Mouse (Mus musculus) heart, embryonic 13.5 days (tissue): Measurements from ENCODE around the gene Agt. TPM values are rescaled to one million over a fixed set of nuclear protein-coding genes. Genes with fewer than 3 reads are reported as not detected.
A peak's percentile ranks its signal among the peaks of the same experiment; 100 is the strongest.

ENCODE experiments used
- ATAC-seq: fragments of 200-750 bp; cut with Nextera tagmentation; 2 replicates; pipeline ENCODE4 v1.8.0; 2017; ENCODE audit warnings: moderate TSS enrichment; ENCODE audit not compliant: insufficient number of reproducible peaks, low FRiP score, low TSS enrichment; ENCODE audit errors: extremely low read depth
- H3K27ac ChIP-seq: fragments of 300-500 bp; sonication (generic); replicated peaks from 2 replicates; pipeline ENCODE4 v1.5.1; 2015; ENCODE audit warnings: moderate library complexity, mild to moderate bottlenecking, inconsistent platforms
- H3K27me3 ChIP-seq: fragments of 300-500 bp; sonication (generic); replicated peaks from 2 replicates; pipeline ENCODE4 v1.6.1; 2015; ENCODE audit warnings: mild to moderate bottlenecking, inconsistent platforms
- H3K36me3 ChIP-seq: fragments of 300-500 bp; sonication (generic); 2 replicates; pipeline ENCODE4 v1.6.1; 2015; ENCODE audit warnings: mild to moderate bottlenecking, inconsistent platforms
- H3K4me1 ChIP-seq: fragments of 300-500 bp; sonication (generic); 2 replicates; pipeline ENCODE4 v1.6.1; 2015; ENCODE audit warnings: inconsistent platforms
- H3K4me2 ChIP-seq: fragments of 300-500 bp; sonication (generic); 2 replicates; pipeline ENCODE4 v1.6.1; 2015; ENCODE audit warnings: inconsistent platforms, mild to moderate bottlenecking, moderate library complexity
- H3K4me3 ChIP-seq: fragments of 300-500 bp; sonication (generic); 2 replicates; pipeline ENCODE4 v1.5.1; 2015; ENCODE audit warnings: moderate library complexity, mild to moderate bottlenecking, inconsistent platforms
- H3K9ac ChIP-seq: fragments of 300-500 bp; sonication (generic); 2 replicates; pipeline ENCODE4 v1.6.1; 2015; ENCODE audit warnings: inconsistent platforms, mild to moderate bottlenecking, moderate library complexity
- H3K9me3 ChIP-seq: fragments of 300-500 bp; sonication (generic); 2 replicates; pipeline ENCODE4 v1.6.1; 2016; ENCODE audit warnings: inconsistent platforms
- WGBS: fragments of 180-500 bp; shearing (Covaris S2); methylation state at CpG from one replicate; pipeline ENCODE4 v1.1.7; 2015; ENCODE audit warnings: mixed read lengths; 5-methylcytosine and 5-hydroxymethylcytosine counted together
- polyA plus RNA-seq: library from polyadenylated mRNA; unstranded; fragments of >200 nt; fragmentation: Nextera tagmentation; extraction: Ambion mirVana; gene quantifications from 2 replicates; pipeline ENCODE4 v1.2.1, GENCODE M21; 2015

Gene Agt
- polyA plus RNA-seq, 1 experiment from 2014 or later: 0.88 TPM

DNA sequence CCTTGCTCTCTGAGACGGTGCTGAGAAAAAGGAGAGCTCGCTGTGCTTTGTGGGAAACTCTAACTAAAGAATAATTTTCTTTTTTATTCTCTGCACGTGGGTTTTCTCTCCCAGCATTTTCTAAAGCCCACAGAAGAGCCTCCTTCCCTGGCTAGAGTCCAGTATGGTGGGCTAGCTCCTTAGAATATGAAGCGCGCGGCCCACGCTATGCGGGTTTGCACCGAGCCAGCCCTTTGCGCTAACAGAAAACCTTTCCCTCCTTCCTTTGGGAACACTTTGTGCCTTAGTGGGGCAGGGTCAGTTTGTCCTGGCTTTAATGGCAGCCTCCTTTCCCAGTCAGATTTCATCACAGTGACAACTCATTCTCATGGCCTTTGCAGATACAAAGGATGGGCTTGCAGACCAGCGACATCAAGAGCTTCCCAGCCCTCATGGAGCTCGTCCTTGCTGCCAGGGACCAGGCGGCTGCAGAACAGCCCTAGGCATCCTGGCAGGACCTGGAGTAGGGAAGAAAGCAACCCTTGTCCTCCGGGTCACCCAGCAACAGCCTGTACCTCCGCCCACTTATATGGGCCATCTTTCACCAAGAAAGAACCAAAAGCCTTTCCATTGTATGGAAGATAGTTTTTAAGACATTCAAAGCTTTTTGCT is 18.4 kb downstream of the Agt start:
- peaks cover 68% of the 10 kb centered on the region for H3K36me3 ChIP-seq

DNA sequence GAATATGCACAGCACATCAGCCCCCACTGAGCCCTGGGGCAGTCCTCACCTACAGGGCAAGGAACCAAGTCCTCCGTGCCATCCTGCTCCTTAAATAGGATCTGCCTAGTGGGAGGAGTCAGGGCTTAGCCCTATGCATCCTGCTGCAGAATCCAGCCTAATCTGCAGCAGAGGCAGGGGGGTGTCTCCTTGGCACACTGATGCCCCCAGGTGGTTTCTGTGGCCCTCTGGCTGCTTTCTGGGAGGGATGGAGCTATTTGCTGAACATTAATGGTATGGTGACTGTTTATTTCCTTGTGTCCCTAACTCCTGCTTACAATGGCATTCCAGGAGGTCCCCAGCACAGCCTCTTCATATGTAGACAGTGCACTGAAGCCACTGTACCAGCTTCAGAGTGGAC is 21.3 kb downstream of the Agt start:
- H3K4me2 ChIP-seq: no peak overlapping the region
- WGBS: 63% methylated on average over 1 of the region's 1 CpGs
- H3K4me3 ChIP-seq: no peak overlapping the region
- H3K27ac ChIP-seq: no peak overlapping the region
- no peaks in the 10 kb centered on the region for H3K4me1 ChIP-seq
- no peak overlapping the region for H3K9ac ChIP-seq
- peaks cover 97% of the 10 kb centered on the region for H3K36me3 ChIP-seq
- no peaks in the 10 kb centered on the region for H3K9me3 ChIP-seq
- H3K27me3 ChIP-seq: no peaks in the 10 kb centered on the region
- no peak for ATAC-seq

More for the DNA sequence above, 18.4 kb downstream of the Agt start:
- Histone ChIP-seq H3K4me1 (peaks cover 3% of the 10 kb centered on the region), H3K4me2 (no peak overlapping the region), H3K27ac (no peak overlapping the region), H3K9ac (no peak overlapping the region), H3K9me3 (no peaks in the 10 kb centered on the region), H3K4me3 (no peak overlapping the region), H3K27me3 (no peaks in the 10 kb centered on the region)
- ATAC-seq: no peak
- WGBS: 93% methylated on average over 15 of the region's 15 CpGs

DNA sequence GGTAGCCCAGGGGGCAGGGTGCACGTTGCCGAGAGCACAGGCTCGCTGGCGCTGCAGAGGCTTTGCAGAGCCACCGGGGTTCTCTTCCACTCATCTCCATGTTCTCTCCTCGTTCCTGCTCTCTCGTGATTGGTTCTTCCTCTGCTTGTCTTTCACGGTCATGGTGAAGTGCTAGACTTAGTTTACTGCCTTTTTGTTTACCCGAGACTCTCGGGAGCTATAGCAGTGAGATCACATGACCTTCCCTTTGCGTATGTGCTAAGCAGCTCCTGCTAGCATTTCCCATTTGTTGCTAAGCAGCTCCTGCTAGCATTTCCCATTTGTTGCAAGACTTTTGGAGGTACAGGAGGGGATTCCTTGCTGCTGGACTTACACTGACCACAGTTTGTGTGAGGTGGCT is 22.2 kb downstream of the Agt start:
- peak overlapping the region; percentile 20 for H3K4me2 ChIP-seq
- ATAC-seq: no peak
- no peaks in the 10 kb centered on the region for H3K9me3 ChIP-seq
- 51% methylated on average over 11 of the region's 11 CpGs for WGBS
- no peaks in the 10 kb centered on the region for H3K4me1 ChIP-seq
- H3K4me3 ChIP-seq: no peak overlapping the region
- H3K27ac ChIP-seq: no peak overlapping the region
- peaks cover 98% of the 10 kb centered on the region for H3K36me3 ChIP-seq
- no peaks in the 10 kb centered on the region for H3K27me3 ChIP-seq
- no peak overlapping the region for H3K9ac ChIP-seq

DNA sequence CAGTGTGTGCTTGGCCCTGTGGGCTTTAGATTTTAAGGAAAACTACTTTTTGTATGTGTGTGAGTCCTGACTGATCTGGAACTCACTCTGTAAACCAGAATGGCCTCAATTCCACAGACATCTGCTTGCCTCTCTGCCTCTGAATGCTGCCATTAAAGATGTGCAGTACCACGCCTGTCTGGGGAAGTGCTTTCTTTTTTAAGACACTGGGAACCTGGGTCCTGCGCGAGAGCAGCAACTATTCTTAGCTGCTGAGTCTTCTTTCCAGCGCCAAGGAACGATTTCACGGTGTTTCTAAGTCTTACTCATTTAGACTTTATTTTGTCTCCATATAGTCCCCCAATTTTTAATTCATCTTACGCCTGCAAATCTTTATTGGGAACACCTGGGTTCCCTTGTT is 22.7 kb downstream of the Agt start:
- Histone ChIP-seq H3K27ac (no peak overlapping the region), H3K4me3 (no peak overlapping the region), H3K36me3 (peaks cover 98% of the 10 kb centered on the region), H3K9ac (no peak overlapping the region), H3K27me3 (no peaks in the 10 kb centered on the region), H3K4me1 (no peaks in the 10 kb centered on the region), H3K4me2 (peak overlapping the region; percentile 20), H3K9me3 (no peaks in the 10 kb centered on the region)
- 75% methylated on average over 7 of the region's 7 CpGs for WGBS
- ATAC-seq: no peak

DNA sequence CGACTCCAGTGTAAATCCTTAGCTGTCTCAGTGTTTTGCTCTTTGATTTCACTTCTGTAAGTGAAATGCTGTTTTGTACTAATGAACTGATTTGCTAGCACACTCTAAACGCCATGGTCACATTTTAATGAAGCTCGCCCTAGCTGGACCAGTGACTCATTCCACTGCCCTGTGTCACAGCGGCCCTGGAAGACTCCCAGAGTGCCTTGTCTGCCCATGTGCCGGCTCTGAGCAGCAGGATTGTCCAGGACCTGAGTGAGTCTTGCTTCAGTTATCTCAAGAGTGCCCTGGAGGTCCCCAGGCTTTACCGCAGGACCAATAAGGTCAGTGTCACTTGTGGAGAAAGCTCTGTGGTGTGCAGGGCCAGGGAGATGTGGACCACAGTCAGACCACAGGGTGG is 23.1 kb downstream of the Agt start:
- 75% methylated on average over 6 of the region's 6 CpGs for WGBS
- H3K27ac ChIP-seq: no peak overlapping the region

DNA sequence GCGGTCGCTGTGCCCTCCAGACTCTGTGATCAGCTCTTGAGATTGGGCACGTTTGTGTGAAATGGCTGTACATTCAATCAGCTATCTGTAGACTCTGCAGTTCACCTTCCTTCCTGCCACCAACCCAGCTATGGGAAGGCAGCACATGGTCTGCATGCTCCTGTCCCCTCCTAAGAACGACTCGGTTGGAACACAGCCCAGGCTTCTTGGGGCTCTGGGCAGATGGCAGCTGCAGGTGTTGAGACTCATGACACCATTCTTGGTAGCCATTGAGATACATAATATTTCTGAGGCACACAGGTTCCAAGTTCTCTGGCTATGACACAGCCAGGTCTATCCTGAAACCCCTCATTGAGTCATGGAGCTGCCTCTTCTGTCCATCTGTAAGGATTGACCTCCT is 26.2 kb downstream of the Agt start:
- Histone ChIP-seq H3K4me1 (no peaks in the 10 kb centered on the region), H3K27ac (no peak overlapping the region), H3K9me3 (no peaks in the 10 kb centered on the region), H3K27me3 (no peaks in the 10 kb centered on the region), H3K4me3 (no peak overlapping the region), H3K9ac (no peak overlapping the region), H3K4me2 (no peak overlapping the region), H3K36me3 (peaks cover 99% of the 10 kb centered on the region)
- WGBS: 88% methylated on average over 5 of the region's 5 CpGs
- no peak for ATAC-seq

More for the DNA sequence above, 23.1 kb downstream of the Agt start:
- Histone ChIP-seq H3K4me3 (no peak overlapping the region), H3K4me1 (no peaks in the 10 kb centered on the region), H3K9me3 (no peaks in the 10 kb centered on the region), H3K4me2 (no peak overlapping the region), H3K9ac (no peak overlapping the region), H3K36me3 (peaks cover 98% of the 10 kb centered on the region), H3K27me3 (no peaks in the 10 kb centered on the region)
- ATAC-seq: no peak

DNA sequence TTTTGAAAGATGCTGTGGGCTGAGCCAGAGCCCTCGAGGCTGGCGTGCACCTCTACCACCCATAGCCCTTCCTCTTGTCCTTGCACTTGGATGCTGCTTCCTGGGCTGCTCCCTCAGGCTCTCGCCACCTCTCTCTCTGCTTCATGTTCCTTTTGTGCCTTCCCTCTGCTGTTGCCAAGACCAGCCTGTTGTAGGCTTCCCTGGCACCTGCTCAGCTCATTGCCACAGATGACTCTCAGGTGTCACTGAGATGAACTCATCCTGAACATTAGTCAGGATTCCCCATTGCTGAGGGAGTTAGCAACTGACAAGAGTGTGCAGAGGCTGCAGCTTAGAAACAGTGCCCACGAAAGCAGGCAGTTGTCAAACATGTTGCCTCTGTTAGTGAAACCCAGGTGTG is 27.5 kb downstream of the Agt start:
- peaks cover 99% of the 10 kb centered on the region for H3K36me3 ChIP-seq
- no peak overlapping the region for H3K9ac ChIP-seq
- ATAC-seq: no peak
- no peak overlapping the region for H3K4me3 ChIP-seq
- H3K4me2 ChIP-seq: no peak overlapping the region
- H3K9me3 ChIP-seq: no peaks in the 10 kb centered on the region
- WGBS: 93% methylated on average over 4 of the region's 4 CpGs
- H3K27ac ChIP-seq: no peak overlapping the region
- no peaks in the 10 kb centered on the region for H3K4me1 ChIP-seq
- no peaks in the 10 kb centered on the region for H3K27me3 ChIP-seq

DNA sequence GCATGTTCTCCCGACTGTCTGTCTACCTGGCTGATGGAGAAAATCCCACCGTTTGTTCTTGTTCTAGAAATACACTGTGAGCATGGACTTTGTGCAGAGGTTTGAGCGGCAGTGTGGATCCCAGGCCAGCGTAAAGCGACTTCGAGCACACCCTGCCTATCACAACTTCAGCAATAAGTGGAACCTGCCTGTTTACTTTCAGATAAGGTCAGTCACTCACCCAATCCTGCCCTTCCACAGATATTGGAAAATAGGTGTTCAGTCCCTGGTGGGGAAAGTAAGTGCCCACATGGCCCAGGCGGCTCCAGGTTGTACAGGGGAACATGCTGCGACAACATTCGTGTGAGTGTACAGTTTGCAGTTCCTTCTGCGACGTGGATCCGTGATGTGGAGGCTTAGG is 28.6 kb downstream of the Agt start:
- Histone ChIP-seq H3K4me1 (no peaks in the 10 kb centered on the region), H3K4me2 (no peak overlapping the region), H3K27ac (no peak overlapping the region), H3K9ac (no peak overlapping the region), H3K36me3 (peaks cover 97% of the 10 kb centered on the region), H3K4me3 (no peak overlapping the region), H3K27me3 (no peaks in the 10 kb centered on the region), H3K9me3 (no peaks in the 10 kb centered on the region)
- ATAC-seq: no peak
- WGBS: 85% methylated on average over 12 of the region's 12 CpGs

DNA sequence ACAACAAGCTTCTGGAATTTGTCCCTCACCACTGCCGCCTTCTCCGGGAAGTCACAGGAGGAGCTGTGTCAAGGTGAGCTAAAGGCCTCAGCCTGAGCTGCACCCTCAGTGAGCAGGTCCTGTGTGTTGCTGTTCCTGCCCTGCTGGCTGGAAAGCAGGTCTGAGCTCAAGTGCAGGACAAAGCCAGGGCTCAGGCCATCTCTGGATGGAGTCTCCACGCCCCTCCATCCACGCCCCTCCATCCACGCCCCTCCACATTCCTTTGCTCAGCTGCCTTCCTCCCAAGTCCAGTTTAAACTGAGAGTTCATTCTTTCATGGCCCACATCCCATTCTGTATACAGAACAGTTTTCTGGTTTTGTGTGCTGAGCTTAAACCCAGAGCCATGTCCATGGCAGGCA is 34.1 kb downstream of the Agt start:
- 88% methylated on average over 5 of the region's 5 CpGs for WGBS
- Histone ChIP-seq H3K4me2 (no peak overlapping the region), H3K27ac (no peak overlapping the region), H3K9ac (no peak overlapping the region), H3K4me3 (no peak overlapping the region), H3K9me3 (no peaks in the 10 kb centered on the region), H3K27me3 (no peaks in the 10 kb centered on the region), H3K36me3 (peaks cover 97% of the 10 kb centered on the region), H3K4me1 (peaks cover 8% of the 10 kb centered on the region)
- ATAC-seq: no peak

DNA sequence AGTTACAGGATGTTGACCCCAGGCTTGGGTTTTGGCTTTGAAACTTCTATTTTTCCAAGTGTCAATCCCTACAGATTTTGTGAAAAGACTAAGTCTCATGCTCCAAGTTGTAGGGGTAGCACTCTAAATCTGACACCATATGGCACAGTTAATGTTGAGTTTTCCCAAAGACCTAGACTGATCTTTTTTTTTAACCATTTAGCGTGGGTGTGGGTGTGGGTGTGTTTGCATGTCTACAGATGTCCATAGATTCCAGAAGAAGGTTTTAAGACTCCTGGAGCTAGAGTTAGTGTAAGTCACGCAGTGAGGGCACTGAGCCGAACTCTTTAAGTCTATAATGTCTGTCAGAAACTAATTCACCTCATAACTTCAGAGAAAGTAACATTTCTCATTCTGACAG is 36.9 kb downstream of the Agt start:
- 86% methylated on average over 3 of the region's 3 CpGs for WGBS
- H3K9me3 ChIP-seq: no peaks in the 10 kb centered on the region
- no peaks in the 10 kb centered on the region for H3K27me3 ChIP-seq
- H3K4me3 ChIP-seq: no peak overlapping the region
- ATAC-seq: no peak
- H3K9ac ChIP-seq: no peak overlapping the region
- no peak overlapping the region for H3K4me2 ChIP-seq
- H3K27ac ChIP-seq: no peak overlapping the region
- peaks cover 94% of the 10 kb centered on the region for H3K36me3 ChIP-seq
- H3K4me1 ChIP-seq: peaks cover 15% of the 10 kb centered on the region

DNA sequence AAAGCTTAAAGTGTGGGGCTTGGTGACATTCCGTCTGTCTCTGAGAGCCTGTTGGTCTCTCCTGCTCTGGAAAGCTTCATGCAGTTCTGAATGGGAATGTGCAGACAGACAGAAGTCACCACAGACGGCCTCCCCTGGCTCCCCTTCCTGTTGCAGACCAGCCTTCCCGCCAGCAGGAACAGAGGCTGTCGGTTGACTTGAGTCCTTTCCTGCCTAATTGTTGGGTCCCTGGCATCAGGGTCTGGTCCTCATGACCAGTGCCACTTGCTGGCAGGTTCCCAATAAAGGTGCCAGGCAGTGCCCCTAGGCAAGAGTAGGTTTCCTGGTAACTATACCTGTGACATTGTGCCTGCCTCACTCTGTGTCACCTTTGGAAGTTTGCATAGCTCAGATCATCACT is 38.5 kb downstream of the Agt start:
- H3K9me3 ChIP-seq: no peaks in the 10 kb centered on the region
- H3K4me3 ChIP-seq: no peak overlapping the region
- H3K4me2 ChIP-seq: no peak overlapping the region
- 71% methylated on average over 4 of the region's 4 CpGs for WGBS
- no peak overlapping the region for H3K27ac ChIP-seq
- no peak overlapping the region for H3K9ac ChIP-seq
- ATAC-seq: no peak
- peaks cover 97% of the 10 kb centered on the region for H3K36me3 ChIP-seq
- H3K4me1 ChIP-seq: peaks cover 15% of the 10 kb centered on the region
- H3K27me3 ChIP-seq: no peaks in the 10 kb centered on the region

DNA sequence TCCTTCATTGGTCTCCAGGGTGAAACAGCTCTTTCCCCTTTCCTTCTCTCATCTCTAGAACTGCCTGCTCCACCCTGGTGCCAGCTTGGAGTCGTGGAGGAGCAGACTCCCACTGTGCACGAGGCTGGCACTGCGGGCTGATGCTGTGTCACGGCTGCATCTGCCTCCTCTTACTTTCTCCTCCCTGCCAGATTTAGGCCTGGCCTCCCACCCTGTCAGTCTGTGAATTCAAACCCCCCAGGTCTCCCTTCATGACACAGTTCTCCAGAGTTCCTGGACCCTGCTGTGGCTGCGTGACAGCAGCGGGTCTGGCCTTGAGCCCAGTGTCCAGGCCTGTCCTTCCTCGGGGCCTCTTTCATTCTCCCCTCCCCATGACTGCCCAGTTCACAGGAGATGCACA is 39.0 kb downstream of the Agt start:
- H3K4me3 ChIP-seq: no peak overlapping the region
- H3K4me2 ChIP-seq: no peak overlapping the region
- H3K4me1 ChIP-seq: peaks cover 15% of the 10 kb centered on the region
- ATAC-seq: no peak
- 75% methylated on average over 7 of the region's 7 CpGs for WGBS
- H3K27ac ChIP-seq: no peak overlapping the region
- H3K9me3 ChIP-seq: no peaks in the 10 kb centered on the region
- H3K9ac ChIP-seq: no peak overlapping the region
- H3K27me3 ChIP-seq: no peaks in the 10 kb centered on the region
- peaks cover 97% of the 10 kb centered on the region for H3K36me3 ChIP-seq
